Mouse (Mus musculus): ENCODE measurements around the gene Slc11a2.
A peak's percentile ranks its signal among the peaks of the same experiment; 100 is the strongest.
"Not testable (repeated sequence)": the region's sequence is repeated elsewhere in the genome, so short reads cannot be mapped to it uniquely, and the experiment has no call there.

The Slc11a2 gene

GRCm38 (mm10) chr15:100436112-100436511 is 11.2 kb upstream of the Slc11a2 start:
- DNase-seq (ENCODE audit: low read depth, low spot score), result no peak

- DNase-seq (ENCODE audit: low read depth, low spot score), result no peak
Measured at GRCm38 (mm10) chr15:100433234-100433633, 8.4 kb upstream of the Slc11a2 start.

DNA sequence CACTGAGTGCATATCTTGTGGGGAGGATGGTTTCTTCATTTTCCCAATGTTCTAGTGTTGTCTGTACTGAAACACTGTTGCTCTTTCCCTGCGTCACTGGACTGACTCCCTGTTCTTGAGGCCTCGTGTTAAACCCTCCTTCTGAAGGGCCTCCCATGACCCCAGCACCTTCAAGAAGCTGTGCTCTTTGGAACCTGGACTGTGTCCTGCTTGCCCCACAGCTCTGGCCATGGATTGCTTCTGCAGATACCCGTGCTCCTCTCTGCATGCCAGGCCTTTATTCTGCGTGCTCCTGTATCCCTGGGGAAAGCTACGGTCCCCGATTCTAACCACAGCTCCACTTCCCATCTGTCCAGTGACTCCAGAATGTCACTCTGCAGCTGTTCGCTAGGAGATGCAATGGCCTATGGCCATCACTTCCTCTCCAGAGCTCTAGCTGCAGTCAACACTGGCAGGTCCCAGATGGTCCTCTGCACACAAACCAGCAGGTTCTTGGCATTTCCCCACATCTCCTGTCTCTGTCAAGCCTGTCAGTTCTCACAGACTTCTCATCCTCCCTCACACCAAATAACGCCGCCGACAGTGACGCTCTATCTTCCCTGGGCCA is 5.2 kb upstream of the Slc11a2 start:
- no peak for DNase-seq (ENCODE audit: low read depth, low spot score)

GRCm38 (mm10) chr15:100428296-100428905 is 3.5 kb upstream of the Slc11a2 start:
- DNase-seq (ENCODE audit: low read depth, low spot score), result no peak

DNA sequence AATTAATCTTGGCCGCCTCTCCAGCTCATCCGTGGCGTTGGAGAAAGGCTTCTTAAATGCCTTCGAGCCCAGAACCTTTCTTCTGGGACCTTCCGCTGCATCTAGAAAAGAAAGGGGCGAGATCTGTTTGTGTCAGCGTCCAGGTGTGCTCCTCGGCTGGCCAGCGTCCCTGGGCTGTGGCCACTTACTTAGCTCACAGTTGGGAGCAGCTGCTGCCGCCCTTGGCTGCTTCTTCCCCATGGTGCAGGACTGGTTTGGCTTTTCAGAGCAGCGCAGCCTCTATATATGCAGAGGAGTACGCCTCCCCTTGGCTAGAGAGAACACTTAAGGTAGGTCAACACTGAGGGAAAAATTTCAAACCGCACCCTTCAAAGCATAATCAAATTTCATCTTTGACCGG is 956 bp downstream of the Slc11a2 start:
- DNase-seq (ENCODE audit: low read depth, low spot score), result no peak

DNA sequence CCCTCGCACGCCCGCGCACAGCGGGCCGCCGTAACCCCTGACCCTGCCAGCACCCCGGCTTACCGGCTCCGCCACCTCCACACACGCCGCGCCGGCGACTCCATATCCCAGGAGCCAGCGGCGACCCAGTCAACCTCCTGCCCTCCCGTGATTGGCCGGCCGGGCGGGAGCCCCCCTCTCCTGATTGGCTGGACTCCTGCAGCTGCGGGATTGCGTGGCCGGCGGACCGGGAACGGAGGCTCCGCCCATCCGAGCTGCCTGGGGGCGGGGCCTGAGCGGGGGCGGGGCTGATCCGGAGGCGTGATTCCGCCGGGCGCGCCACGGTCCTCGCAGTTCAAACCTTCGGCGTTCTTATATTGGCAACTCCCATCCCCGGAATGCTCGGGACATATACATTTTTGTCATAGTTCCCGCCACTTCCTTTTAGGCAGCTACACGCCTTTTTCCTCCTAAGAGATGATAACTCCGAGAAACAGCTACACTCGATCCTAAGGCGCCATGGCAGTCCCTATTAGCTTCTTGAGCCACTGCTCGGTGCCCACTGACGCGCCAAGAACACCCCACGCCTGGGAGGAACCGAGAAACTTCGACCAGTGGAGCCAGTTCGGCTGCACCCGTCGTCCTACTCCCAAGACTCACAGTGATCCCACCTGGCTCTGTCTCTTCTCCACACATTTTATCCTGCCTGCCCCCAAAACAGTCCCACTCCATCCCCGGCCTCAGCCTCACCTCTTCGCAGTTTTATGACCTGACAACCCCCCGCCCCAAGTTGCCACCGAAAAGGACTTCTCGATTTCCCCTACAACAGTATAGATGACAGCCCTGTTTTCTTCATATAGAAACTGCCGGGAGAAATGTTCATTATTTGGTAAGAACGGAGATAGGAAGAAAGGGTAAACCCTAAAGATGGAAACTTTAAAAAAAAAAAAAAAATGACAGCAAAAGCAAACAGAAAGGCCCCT is 1.7 kb downstream of the Slc11a2 start:
- DNase-seq (ENCODE audit: low read depth, low spot score), result peak; percentile 85

GRCm38 (mm10) chr15:100422476-100422875 is 2.4 kb downstream of the Slc11a2 start:
- no peak for DNase-seq (ENCODE audit: low read depth, low spot score)

GRCm38 (mm10) chr15:100421758-100422197 is 3.1 kb downstream of the Slc11a2 start, which contains the start of gene Gm5475:
Gene Gm5475, plus strand, starts transcription at chr15:100422147.
- not testable (repeated sequence) for DNase-seq (ENCODE audit: low read depth, low spot score)

DNA sequence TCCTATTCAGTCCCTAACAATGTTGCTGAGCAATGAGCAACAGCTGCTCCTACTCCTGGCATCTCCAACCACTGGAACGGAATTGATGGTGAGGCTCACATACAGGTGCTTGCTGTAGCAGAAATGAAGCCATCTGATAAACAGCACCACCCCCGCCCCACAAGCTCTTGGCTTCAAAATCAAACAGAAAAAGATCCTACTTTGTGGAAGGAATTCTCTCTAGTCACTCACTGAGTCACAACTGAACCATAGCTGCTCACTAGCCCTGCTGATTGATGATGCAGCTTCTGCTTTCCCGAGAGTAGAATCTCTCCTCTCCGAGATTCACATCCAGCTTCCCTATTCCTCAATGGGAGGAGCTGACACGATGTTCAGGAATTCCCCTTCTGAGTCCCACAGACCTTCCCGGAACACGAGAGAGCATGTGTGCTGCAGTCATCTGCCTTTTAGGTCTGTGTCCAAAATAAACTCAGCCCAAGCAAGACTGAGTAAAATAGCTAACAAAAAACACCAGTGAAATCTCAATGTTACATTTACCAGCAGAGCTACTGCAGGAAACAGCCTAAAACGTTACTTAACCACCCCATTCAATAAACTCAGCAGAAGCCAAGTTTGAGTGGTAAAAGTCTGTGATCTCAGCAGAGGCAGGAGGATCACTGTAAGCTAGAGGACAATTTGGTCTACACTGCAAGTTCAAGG is 3.7 kb downstream of the Slc11a2 start:
- no peak for DNase-seq (ENCODE audit: low read depth, low spot score)

DNA sequence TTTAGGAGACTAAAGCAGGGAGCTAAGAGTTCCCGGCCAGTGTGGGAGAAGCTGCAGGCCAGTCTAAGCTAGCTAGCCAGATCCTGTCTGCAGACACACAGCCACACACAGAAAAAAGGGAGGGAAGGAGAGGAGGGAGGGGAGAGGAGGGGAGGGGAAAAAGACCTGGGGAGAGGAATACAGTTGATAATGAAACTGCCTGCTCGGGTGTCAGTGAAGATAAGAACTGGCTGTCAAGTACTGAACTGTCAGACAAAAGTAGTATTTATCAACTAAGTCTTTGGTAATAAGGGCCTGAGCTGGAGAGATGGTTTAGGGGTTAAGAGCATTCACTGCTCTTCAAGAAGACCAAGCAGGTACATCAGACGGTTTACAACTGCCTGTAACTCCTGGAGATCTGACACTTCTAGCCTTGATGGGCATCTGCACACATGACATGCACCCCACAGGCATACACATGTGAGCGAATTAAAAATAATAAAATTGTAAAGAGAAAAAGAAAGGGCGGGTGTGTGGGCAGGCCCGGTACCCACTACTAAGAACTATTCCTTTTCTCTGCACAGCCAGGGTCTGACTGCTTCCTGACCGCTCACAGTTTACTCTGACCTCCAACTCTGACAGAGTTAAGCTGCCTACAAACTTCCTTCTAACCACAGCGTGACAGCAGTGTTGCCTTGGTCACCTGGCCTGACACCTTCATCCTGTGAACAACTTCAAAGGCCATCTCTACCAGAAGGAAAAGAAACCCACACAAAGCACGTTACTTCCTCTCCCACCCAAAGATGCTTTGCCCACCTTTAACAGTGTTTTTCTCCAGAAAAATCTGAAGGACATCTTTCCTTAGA is 4.7 kb downstream of the Slc11a2 start:
- no peak for DNase-seq (ENCODE audit: low read depth, low spot score)

GRCm38 (mm10) chr15:100419311-100419710 is 5.6 kb downstream of the Slc11a2 start:
- DNase-seq (ENCODE audit: low read depth, low spot score), result no peak

- DNase-seq (ENCODE audit: low read depth, low spot score), result no peak
Measured at GRCm38 (mm10) chr15:100417854-100418450, 6.9 kb downstream of the Slc11a2 start.

DNA sequence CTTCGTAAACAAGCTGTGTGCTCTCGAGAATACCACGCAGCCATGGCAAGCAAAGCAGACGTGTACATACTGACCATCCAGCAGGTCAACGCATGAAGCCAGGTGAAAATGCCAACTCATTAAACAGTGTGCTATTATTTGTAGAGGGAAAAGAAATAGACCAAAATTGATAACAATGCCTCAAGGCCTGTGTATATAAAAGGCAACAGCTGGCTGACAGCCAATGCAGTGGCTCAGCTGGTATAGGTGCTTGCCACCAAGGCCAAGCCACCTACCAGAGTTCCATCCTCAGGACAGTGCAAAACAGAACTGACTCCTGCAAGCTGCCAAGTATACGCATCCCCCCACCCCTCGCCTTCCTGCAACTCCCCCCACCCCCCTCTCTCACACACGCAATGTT is 9.2 kb downstream of the Slc11a2 start:
- no peak for DNase-seq (ENCODE audit: low read depth, low spot score)

- DNase-seq (ENCODE audit: low read depth, low spot score), result no peak
Measured at GRCm38 (mm10) chr15:100414942-100415341, 9.9 kb downstream of the Slc11a2 start.

GRCm38 (mm10) chr15:100414011-100414410 is 10.9 kb downstream of the Slc11a2 start:
- DNase-seq (ENCODE audit: low read depth, low spot score), result no peak

DNA sequence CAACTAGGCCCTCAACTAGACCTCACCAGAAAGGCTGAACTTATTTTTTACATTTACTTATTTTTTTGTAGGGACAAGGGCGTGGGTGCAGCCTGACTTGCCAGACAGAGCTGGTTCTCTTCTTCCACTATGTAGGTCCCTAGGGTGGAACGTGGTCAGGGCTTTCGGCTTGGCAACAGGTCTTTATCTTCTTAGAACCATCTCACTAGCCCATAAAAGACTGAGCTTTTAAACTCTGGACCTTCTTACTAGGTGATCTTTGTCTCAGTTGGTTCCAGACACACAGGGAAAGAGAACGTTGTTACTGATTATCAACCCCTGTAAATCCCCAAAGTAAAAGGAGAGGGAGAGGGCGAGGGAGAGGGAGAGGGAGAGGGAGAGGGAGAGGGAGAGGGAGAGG is 11.6 kb downstream of the Slc11a2 start:
- no peak for DNase-seq (ENCODE audit: low read depth, low spot score)

- no peak for DNase-seq (ENCODE audit: low read depth, low spot score)
Measured at GRCm38 (mm10) chr15:100411731-100412130, 13.1 kb downstream of the Slc11a2 start.

- DNase-seq (ENCODE audit: low read depth, low spot score), result no peak
Measured at GRCm38 (mm10) chr15:100410918-100411672, 13.8 kb downstream of the Slc11a2 start.

GRCm38 (mm10) chr15:100406088-100406487 is 18.8 kb downstream of the Slc11a2 start:
- no peak for DNase-seq (ENCODE audit: low read depth, low spot score)

All from retina, adult 2 months (tissue).